Comparison of ENCODE assay signal across 7 mouse cellular contexts in genomic region chr2:33546879-33547278, GRCm38 (mm10).
A peak's percentile ranks its signal among the peaks of the same experiment; 100 is the strongest.
DNase-seq lines count a peak whose midpoint lies in the region; ATAC-seq lines count a peak whose summit lies in the region.

No protein-coding gene starts in this region.

- ATAC-seq in neural tube, embryonic 11.5 days (ENCODE audit: insufficient read depth, low FRiP score, low TSS enrichment): no peak

- intact Hi-C loops in left cerebral cortex, postnatal 25 days (cut with DNase I): no loop called here

- no peak overlapping the region for H3K4me2 ChIP-seq in neural tube, embryonic 11.5 days (ENCODE audit: low read depth)

- H3K4me1 ChIP-seq in neural tube, embryonic 11.5 days (ENCODE audit: control insufficient read depth, insufficient read depth, low read length): peaks cover 15% of the 10 kb centered on the region

- H3K27ac ChIP-seq in neural tube, embryonic 11.5 days (ENCODE audit: low read depth, low read length): no peak overlapping the region

- peaks cover 22% of the 10 kb centered on the region for H3K27me3 ChIP-seq in neural tube, embryonic 11.5 days (ENCODE audit: control insufficient read depth, insufficient read depth, low read length)

- DNase-seq in neural tube, embryonic 11.5 days (ENCODE audit: low spot score): peak; percentile 60
- no peak for DNase-seq in neural tube, embryonic 10.5 days (ENCODE audit: extremely low spot score, low spot score)
- DNase-seq in cerebellum, adult 9-11 months: peak; percentile 98
- DNase-seq in frontal cortex, postnatal 10 days (ENCODE audit: low spot score in 2 of 2): peak; percentile 90 to 92
- peak; percentile 95 to 99 for DNase-seq in left cerebral cortex, postnatal 25 days (ENCODE audit: low spot score in 2 of 2)
- DNase-seq in ovary, adult 18-20 months (ENCODE audit: low spot score): peak; percentile 59
- DNase-seq in thymus, postnatal 36 days: no peak

- WGBS in neural tube, embryonic 11.5 days: 21% methylated on average over 6 of the region's 6 CpGs

- no peaks in the 10 kb centered on the region for H3K36me3 ChIP-seq in neural tube, embryonic 11.5 days (ENCODE audit: control insufficient read depth, insufficient read depth, low read length)

- H3K9me3 ChIP-seq in neural tube, embryonic 11.5 days (ENCODE audit: control insufficient read depth, low read length): no peaks in the 10 kb centered on the region

- no peak overlapping the region for H3K4me3 ChIP-seq in neural tube, embryonic 11.5 days (ENCODE audit: low read depth, low read length)

- no peak overlapping the region for H3K9ac ChIP-seq in neural tube, embryonic 11.5 days (ENCODE audit: low read length)

Comparison
In these comparisons a context has a peak if more than half of its experiments do, and no peak if none do; other contexts are left out.
1. DNase-seq: peak in neural tube, embryonic 11.5 days (single experiment), cerebellum, adult 9-11 months (single experiment), frontal cortex, postnatal 10 days (2 of 2), left cerebral cortex, postnatal 25 days (2 of 2) and ovary, adult 18-20 months (single experiment); none in neural tube, embryonic 10.5 days (single experiment) and thymus, postnatal 36 days (0 of 2).